Mouse (Mus musculus) megakaryocyte progenitor cell, adult 5-6 weeks (primary cell): Measurements from ENCODE around the gene Rac3. TPM values are rescaled to one million over a fixed set of nuclear protein-coding genes. Genes with fewer than 3 reads are reported as not detected.

Experiments
- ATAC-seq: replicated peaks from 2 replicates; pipeline ENCODE4 v1.8.0; 2016; ENCODE audit warnings: mild to moderate bottlenecking, moderate TSS enrichment, inconsistent platforms; ENCODE audit not compliant: poor library complexity
- total RNA-seq, 2 experiments: library from RNA; stranded (forward) in 1 of 2; stranded (reverse) in 1 of 2; fragments of 157-497, 149-512 nt in 1 of 2; fragments of 200-1000 nt in 1 of 2; gene quantifications; 2 replicates each; pipeline versions ENCODE4 v1.2.3 to v1.2.4; 2015 to 2017

Rac3 gene
- total RNA-seq, 2 experiments from 2014 or later: 0.25 to 0.44 TPM

DNA sequence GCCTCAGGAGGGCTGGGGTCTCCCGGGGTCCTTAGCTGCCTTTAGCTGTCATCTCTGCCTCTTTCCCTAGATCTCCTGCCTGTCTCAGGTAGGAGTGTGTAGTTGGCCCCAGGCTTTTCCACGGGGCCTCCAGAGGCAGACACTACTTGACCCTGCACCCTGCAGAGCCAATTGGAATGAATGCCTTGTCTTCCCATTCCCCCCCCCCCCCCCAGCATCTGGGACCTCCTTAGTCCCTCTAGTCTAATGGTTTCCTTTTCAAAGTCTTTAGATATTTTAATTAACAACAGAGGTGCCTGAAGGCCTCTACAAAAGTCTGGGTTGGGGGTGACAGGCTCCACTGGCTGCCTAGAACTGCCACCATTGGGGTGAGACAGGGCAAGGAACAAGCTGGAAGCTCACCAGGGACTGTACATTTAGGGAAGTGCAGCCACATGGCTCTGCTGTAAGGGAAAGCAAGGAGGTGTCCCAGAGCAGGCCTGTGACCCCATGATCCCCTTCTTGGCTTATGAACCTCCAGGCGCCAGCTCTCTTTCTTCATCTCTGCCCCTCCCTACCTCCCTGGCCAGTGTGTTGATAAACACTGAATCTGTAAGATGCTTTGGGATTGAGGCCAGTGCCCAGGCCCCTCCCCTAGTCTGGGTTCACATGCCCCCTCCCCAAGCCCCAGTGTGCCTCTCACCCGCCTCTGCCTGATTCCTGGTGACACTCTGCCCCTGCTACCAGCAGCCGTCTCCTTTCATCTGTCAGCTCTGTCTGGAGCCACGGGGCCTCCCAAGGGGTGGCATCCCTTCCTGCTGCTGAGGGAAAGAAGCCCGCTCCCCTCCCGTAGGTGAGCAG, 16.6 kb upstream of the Rac3 start:
- no peak for ATAC-seq

DNA sequence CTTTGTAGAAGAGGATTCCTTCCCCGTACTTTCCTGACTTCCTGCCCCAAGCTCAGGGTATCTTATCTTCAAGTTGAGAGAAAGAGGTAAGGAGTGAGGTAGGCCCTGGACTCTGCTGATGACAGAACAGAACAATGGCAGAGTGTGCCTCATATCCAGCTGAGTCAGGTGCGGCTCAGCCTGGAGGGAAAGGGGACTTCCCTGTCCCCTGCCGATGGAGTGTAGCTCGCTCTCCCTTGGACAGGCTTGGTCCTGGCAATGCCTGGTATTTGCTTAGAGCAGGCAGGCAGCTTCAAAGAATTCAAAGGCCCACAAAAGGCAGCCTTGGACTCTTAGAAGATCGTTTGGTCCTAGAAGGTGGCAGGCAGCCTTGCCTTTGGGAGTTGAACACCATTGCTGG, 15.2 kb upstream of the Rac3 start:
- ATAC-seq: no peak

DNA sequence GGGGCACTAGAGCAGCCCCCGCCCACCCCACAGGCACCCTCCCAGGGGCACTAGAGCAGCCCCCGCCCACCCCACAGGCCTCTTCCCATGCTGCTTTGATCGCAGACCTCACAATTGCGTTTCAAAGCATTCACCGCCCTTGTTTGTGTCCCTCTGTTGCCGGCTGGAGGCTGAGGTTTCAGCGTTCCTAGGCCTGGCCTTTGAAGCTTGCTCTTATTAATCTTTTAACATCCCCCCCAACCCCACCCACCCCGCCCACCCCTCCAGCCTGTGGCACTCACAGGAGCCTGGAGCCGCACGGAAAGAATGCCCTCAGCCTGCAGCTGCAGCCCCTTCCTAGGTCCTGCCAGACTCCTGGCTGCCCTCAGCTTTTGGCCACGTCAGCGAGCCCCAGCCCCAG, 14.0 kb upstream of the Rac3 start:
- no peak for ATAC-seq

DNA sequence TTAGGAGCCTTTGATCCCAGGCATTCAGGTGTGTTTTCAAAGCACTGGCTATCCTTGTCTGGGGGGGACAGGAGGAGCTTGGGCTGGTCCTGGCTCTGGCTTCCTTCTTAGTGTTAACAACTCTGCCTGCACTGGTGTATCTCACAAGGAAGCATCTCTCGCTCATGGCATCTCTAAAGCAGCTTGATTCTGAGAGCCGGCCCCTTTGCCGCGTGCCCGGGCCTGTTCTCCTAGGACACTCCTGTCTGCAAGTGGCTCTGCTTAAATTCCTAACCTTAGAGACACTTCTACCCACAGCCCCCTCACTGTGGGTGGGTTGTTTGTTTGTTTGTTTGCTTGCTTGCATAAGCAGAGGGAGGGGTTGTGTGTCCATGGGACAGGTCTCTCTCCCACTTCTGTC, 13.3 kb upstream of the Rac3 start:
- ATAC-seq: no peak

DNA sequence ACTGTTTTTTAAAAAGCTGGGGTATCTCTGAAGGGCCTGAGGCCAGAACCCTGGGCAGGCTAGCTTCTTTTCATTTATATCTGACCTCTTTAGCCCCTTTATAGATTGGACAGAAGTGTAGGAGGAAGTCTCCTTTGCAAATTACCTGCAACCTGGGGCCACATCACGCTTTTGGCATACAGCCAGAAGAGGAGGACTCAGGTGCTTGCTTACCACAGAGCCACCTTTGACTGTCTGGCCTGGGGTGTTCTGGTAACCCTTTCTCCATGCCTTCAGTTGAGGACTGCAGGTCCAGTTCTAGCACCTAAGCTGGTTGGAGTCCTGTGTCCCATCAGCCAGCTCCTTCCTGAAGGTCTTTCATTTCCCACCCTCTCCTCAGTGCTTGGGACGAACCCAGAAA, 11.7 kb upstream of the Rac3 start:
- ATAC-seq: no peak

DNA sequence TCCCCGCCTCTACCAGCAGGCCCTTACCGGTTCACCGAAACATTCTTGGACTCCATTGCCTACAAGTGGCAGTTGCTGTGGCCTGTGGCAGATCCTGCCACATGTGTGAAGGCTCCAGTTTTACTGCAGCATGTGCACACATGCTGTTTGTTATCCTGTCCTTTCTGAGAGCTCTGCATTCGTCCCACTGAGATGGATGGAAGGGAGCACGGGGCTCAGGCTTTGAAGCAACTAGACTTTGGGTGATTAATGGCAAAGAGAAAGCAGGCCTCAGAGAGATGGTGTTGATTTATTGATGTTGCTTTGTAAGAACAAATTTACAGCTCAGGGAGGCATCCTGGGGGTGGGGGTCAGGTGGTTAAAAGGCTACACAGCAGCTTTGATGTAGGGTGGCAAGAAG, 10.6 kb upstream of the Rac3 start:
- ATAC-seq: no peak

DNA sequence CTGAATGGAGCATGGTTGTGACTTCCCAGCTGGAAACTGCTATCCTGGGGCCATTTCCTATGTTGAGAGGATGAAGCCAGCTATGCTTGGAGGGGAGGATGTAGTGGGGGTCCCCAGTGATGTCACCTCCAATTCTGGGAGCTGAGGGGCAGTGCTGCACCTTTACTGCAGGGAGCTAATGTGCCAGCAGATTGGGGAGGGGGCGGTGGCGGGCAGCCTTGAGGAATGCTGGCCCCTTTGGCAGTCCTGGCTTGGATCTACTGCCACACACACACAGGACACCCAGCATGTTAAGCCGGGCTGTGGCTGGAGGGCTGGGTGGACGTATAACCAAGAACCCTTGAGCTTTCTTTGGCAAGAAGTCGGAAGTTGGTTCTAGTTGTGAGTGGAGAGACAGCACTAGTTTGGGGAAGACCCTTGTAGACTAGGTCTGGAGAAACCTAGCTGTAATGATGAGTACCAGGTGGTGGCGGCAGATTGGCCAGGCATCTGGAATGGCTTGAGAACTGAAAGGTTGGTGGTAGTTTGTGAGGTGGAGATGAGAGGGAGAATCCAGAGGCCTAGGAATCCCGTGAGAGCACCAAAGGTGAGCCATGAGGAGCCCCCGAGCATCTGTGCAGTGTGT, 9.2 kb upstream of the Rac3 start:
- no peak for ATAC-seq

DNA sequence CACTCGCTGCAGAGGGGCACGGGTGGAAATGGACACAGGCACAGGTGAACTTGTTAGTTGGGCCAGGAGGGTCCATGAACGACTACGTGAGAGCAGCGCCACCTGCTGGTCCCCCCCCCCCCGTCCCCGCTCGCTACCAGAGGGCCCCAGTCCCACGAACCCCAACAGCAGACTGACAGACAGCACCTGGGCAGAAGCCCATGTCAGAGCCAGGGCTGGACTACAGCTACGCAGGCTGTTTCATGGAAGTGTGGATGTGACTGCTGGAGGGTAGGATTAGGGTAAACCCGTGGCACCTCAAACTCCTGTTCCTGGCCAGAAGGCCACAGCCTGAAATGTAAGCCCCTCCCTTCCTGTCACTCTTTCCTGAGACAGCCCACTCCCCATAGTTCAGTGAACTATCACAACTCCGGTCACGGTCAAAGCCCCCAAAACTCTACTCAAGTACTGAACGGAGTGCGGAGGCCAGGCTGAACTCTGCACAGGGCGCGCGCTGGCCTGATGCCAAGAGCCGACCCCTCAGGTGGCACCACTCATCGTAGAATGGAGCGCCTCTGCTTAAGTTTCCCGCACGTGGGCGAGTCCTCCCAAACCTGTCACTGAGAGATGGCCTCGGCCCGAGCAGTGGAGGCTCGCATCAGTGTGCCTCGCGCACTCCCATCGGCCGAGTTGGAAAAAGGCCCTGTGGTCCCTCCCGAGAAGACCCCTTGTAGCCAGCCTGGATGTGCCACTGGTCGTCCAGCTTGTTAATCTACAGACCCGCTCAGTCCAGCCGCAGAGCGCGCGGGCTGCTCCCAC, 8.3 kb upstream of the Rac3 start:
- ATAC-seq: peak; percentile 43

DNA sequence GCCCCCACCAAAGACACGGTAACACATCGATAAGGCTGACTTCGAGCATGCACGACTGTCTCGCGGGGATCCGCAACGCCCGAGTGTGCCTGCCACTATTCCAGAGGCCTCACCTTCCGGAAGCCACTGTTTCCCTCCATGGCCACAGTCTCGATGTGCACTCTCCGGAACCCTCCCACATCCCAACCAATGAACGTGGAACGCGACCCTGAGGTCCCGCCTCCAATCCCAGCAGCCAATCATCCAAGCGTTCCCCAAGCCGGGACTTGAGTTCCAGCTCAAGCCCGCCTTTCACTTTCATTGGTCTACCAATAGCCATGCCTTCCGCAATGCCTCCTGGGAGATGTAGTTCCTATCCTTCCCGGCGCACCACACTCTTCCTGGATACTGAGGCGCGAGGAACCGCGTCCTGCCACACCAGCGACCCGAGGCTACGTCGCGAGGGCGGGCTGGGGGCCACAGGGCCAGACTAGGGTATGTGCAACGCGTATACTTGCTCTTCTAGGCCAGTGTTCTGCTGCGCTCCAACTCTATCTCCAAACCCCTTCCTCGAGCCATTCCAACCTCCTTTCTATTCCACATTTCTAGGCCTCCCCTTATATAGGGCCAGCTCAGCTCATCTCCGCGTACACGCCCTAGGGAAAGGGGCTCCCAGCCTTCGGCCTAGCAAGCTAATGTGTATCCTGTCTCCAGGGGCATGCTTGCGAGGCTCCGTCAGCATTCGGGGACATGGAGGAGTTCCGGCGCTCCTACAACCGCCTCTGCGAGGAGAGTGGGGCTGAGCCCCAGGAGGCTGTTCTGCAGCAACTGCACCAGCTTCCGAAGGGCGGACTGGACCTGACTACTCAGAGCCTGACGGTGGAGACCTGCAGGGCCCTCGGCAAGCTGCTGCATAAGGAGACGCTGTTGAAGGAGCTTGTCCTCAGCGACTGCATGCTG, 7.4 kb upstream of the Rac3 start, which contains the start of the genes Cenpx and Lrrc45:
TSS of gene Cenpx (minus strand) at position 159 of the 939 bp plus-strand sequence.
TSS of gene Lrrc45 (plus strand) at position 346 of the 939 bp plus-strand sequence.
- peak; percentile 92 for ATAC-seq

DNA sequence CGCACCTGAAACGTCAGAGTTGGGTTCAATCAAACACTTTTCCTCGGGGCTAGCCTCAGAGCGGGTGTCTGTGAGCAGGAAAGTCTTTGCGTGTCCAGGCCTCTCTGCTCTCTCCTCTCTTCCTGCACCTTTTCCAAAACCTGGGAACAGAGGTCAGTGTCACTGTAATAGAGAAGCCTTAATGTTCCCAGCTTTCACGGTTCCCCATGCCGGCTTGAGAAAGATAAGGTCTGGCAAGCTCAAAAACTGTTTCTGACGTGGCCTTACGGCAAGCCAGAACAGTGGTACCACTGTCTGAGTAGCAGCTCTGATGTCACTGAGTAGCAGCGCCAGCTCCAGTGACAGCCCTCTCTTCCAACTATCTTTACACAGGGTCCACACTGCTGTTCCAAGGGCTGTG, 6.7 kb upstream of the Rac3 start:
- no peak for ATAC-seq

DNA sequence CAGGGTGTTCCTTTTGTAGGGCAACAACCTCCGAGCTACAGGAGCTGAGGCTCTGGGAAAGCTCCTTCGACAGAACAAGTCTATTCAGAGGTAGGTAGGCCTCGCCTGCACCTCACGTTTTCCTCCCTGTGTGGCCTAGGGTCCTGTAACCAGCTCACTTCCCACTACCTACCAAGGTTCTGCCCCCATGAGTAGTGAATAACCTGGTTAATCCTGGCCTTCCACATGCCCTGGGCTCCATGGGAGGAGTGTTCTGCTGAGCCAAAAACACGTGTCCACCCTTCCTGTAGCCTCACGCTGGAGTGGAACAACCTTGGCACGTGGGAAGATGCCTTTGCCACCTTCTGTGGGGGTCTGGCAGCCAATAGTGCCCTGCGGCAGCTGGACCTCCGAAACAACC, 6.1 kb upstream of the Rac3 start:
- no peak for ATAC-seq

DNA sequence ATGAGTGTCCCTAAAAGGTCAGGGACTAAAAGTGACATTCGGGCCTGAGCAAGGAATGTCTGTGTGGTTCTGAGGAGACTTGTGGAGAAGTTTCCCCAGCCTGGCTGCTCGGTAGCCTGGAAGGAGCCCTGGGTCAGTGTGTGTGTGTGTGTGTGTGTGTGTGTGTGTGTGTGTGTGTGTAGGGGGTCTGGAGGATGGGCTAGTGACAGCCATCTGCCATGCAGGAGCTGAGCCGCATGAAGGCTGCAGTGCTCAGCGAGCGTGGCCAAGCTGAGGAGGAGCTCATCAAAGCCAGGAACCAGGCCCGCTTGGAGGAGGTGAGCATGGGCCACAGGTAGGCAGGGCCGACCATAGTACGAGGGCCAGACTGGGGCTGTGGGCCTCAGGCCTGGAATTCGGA, 2.0 kb upstream of the Rac3 start:
- no peak for ATAC-seq

DNA sequence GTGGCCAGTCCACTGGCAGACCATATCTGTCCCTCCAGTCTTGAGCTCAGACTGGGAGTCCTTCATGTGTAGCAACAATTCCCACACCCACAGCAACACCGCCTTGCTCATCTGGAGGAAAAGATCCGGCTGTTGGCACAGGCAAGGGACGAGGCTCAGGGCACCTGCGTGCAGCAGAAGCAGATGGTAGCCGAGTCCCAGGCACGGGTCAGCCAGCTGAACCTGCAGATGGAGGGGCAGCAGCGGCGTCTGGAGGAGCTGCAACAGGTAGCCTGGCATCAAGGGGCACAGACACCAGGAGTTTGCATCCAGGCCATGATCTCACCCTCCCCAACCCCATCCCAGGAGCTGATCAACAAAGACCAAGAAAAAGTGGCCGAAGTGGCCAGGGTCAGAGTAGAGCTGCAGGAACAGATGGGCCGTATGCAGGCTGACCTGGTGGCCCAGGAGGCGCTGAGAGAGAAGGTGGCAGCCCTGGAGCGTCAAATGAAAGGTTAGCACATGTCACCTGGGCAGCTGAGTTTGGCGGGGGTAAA, 1.4 kb upstream of the Rac3 start:
- no peak for ATAC-seq

DNA sequence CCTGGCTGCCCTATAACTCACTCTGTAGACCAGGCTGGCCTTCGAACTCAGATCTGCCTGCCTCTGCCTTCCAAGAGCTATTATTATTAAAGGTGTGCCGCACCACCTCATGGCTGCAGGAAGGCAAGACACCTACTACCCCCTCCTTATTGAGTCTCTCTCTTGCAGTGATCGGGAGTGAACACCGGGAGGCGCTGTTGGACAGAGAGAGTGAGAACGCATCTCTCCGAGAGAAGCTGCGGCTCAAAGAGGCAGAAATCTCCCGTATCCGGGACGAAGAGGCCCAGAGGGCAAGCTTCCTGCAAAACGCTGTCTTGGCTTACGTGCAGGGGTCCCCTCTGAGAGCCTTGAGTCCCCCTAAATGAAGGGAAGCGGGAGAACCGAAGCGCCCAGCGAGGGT, 820 bp upstream of the Rac3 start:
- peak; percentile 97 for ATAC-seq

DNA sequence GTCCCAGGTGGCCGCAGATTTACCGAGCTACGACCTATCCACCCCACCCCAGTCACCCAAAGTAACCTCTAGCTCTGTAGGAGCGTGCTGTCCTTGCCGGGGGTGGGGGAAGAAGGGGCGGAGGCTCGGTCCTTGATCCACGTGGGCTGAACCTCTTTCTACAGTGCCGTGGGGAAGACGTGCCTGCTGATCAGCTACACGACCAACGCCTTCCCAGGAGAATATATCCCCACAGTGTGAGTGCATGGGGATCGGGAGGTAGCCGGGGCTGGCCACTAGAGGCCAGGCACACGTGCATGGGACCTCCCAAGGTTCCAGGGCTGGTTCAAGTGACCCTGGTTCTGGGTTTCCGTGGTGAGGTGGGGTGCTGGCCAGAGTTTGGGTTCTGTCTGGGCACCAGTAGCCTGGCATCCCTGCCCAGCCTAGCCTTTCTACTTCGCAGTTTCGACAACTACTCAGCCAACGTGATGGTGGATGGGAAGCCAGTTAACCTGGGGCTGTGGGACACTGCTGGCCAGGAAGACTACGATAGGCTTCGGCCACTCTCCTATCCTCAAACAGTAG, 879 bp downstream of the Rac3 start:
- ATAC-seq: 0 out of 2 replicates have a peak, but pooled peaks have one; percentile 0

DNA sequence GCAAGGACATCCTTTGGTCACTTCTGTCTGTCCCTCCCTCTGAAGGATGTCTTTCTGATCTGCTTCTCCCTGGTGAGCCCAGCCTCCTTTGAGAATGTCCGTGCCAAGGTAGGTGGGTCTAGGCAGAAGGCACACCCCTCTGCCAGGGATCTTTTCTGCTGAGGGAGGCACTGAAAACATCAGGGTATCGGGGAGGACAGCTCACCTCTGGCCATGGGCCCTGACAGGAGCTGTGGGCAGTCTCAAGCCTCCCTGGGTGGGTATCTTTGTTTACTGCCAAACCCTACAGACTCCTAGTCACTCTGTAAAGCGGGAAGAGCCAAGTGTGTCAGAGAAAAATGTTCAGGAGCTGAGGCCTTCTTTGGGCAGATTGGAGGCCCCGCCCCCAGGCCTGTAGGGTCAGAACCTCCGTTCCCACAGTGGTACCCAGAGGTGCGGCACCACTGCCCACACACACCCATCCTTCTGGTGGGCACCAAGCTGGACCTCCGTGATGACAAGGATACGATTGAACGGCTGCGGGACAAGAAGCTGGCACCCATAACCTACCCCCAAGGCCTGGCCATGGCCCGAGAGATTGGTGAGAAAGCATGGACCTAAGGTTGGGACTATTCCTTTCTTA, 1.6 kb downstream of the Rac3 start:
- ATAC-seq: no peak

DNA sequence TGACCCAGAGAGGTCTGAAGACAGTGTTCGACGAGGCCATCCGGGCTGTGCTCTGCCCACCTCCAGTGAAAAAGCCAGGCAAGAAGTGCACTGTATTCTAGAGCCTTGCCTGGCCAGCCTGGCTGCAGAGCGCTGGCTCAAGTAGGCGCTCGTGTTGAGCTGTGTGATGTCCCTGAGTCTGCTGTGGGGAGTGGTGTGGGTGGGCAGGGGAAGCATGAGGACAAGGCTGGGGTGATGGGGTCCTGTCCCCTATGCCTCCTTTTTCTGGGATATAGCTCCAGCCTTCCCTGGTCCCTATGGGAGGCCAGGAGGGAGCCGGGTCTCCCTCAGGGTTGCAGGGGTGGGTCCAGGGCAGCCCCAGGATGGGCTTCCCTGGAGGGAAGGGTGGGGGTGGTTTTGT, 2.2 kb downstream of the Rac3 start:
- no peak for ATAC-seq

DNA sequence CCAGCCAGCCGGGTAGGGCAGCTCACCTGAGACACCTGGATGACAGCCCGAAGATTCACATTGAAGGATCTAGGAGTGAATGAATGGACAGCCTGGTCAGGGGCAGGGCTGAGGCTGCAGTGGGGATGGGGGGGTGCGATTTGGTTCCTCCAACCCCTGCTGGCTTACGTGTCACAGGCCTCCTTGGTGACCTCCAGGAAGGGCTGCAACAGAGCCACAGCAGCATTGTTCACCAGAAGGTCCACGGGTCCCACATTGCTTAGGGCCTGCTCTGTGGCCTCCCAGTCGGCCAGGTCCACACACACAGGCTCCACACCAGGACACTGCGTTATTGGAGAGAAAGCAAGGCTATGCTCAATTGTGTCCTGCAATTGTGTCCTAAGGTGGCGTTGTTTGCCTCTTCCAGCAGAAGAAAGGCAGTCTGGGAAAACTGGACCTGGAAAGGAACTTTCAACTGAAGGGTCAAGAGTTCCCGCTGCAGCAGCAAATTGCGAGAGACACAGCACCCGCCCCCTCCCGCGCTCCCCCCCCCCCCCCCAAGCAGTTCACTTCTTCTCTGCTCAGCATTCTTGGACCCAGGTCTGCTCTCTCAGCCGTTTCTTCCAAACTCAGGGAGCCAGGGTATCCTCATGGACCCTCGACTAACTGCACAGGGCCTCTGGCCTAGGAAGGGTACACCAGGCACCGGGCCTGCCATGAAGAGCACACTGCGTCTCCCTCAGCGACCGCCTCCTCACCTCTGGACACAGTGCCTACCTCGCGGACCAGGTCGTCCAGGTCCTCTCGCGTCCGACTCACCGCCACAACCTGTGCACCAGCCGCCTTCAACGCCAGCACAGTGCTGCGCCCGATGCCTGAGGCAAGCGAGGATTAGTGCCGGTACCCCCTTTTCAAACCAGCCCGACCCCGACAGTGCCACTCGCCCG, 5.2 kb downstream of the Rac3 start:
- ATAC-seq: no peak
